In the genomic region with DNA sequence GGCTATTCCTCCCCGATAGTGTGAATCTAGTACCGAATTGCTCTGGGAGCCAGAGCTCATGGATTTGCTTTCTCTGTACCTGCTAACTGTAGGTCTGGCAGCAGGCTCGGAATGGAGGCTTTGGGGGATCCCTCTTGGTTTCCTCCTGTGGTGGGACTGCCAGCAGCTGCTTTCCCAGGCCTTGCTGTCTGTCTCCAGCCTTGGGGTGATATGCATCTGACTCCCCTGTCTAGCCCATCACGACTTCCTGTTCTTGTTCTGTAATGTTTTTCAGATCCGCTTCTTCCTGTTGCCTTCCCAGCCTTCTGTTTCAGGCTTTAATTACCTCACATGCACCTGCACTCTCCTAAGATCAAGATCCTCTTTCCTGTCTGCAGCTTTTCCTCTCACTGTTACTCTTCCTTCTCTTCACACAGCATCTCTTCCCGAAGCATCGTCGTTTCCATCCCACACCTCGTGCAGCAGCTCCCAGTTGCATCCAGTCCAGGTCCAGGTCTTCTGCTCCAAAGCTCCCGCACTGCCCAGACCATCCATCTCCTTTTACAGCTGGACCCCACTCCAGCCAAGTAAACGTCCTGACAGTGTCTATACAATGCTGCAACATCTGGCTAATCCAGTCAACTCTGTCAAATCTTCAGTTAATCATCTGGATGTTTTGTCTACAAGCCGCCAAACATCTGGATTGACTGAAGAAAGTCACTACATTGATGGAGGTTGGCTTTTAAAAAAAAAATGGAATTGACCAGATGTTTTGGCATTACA, we compare ENCODE assay signal across 19 mouse cellular contexts.
A peak's percentile ranks its signal among the peaks of the same experiment; 100 is the strongest.
DNase-seq lines count a peak whose midpoint lies in the region; ATAC-seq lines count a peak whose summit lies in the region.
"Had no signal": no experiment of that assay in that cellular context is flagged by ENCODE, and none has a peak within 500 bp of the region (broad histone marks: within the 10 kb centered on the region; RNA-seq: fewer than 3 reads in every experiment).

No protein-coding gene starts in this region.

- H3K36me3 ChIP-seq in embryonic facial prominence, embryonic 10.5 days (replicated peaks): peaks cover 5% of the 10 kb centered on the region; the same call in 1 of the 2 replicates
- no peaks in the 10 kb centered on the region for H3K36me3 ChIP-seq in limb, embryonic 10.5 days
- H3K36me3 ChIP-seq in liver, embryonic 11.5 days (ENCODE audit: control insufficient read depth, insufficient read depth, low read length): no peaks in the 10 kb centered on the region
- H3K36me3 ChIP-seq: embryonic facial prominence, embryonic 13.5 days; forebrain, embryonic 10.5 days; liver, embryonic 15.5 days; stomach, embryonic 15.5 days had no signal

- H3K4me1 ChIP-seq in embryonic facial prominence, embryonic 10.5 days: peaks cover 30% of the 10 kb centered on the region
- H3K4me1 ChIP-seq in limb, embryonic 10.5 days: peaks cover 17% of the 10 kb centered on the region
- peaks cover 3% of the 10 kb centered on the region for H3K4me1 ChIP-seq in liver, embryonic 11.5 days (replicated peaks; ENCODE audit: control insufficient read depth, insufficient read depth, low read length)

- H3K27me3 ChIP-seq in embryonic facial prominence, embryonic 10.5 days (replicated peaks; ENCODE audit: low read depth, poor library complexity, severe bottlenecking): no peaks in the 10 kb centered on the region
- H3K27me3 ChIP-seq in limb, embryonic 10.5 days (ENCODE audit: low read depth, poor library complexity, severe bottlenecking): no peaks in the 10 kb centered on the region
- H3K27me3 ChIP-seq in liver, embryonic 11.5 days (replicated peaks; ENCODE audit: control insufficient read depth, insufficient read depth, low read length): no peaks in the 10 kb centered on the region
- H3K27me3 ChIP-seq: CH12.LX; embryonic facial prominence, embryonic 13.5 days; liver, embryonic 15.5 days; stomach, embryonic 15.5 days had no signal

- H3K4me3 ChIP-seq in embryonic facial prominence, embryonic 10.5 days: no peak overlapping the region
- no peak overlapping the region for H3K4me3 ChIP-seq in limb, embryonic 10.5 days
- H3K4me3 ChIP-seq in liver, embryonic 11.5 days (ENCODE audit: low read depth, low read length): no peak overlapping the region
- H3K4me3 ChIP-seq: embryonic facial prominence, embryonic 13.5 days; forebrain, embryonic 10.5 days; liver, embryonic 15.5 days; stomach, embryonic 15.5 days had no signal

- 0 out of 2 replicates have a peak overlapping the region, but pooled peaks have one; percentile 10 for H3K27ac ChIP-seq in embryonic facial prominence, embryonic 10.5 days (replicated peaks)
- H3K27ac ChIP-seq in limb, embryonic 10.5 days: 0 out of 2 replicates have a peak overlapping the region, but pooled peaks have one; percentile 36
- H3K27ac ChIP-seq in liver, embryonic 11.5 days (ENCODE audit: low read depth, low read length): no peak overlapping the region
- H3K27ac ChIP-seq: embryonic facial prominence, embryonic 13.5 days; forebrain, embryonic 10.5 days; hindbrain, postnatal 0 days; liver, embryonic 15.5 days; stomach, embryonic 15.5 days had no signal

- ATAC-seq in liver, embryonic 11.5 days (replicated peaks; ENCODE audit: low FRiP score): no peak
- ATAC-seq: hindbrain, postnatal 0 days had no signal

- peak; percentile 37 for DNase-seq in thymus, postnatal 0 days (ENCODE audit: low spot score)
- no peak for DNase-seq in thymus, adult 18-20 months
- DNase-seq in embryonic facial prominence, embryonic 10.5 days (ENCODE audit: low spot score): no peak
- no peak for DNase-seq in limb, embryonic 10.5 days (ENCODE audit: low spot score)
- DNase-seq in kidney, adult 9 months: no peak
- no peak for DNase-seq in liver, embryonic 11.5 days (ENCODE audit: low spot score)
- no peak for DNase-seq in urinary bladder, postnatal 14 days (ENCODE audit: low spot score)
- DNase-seq: adrenal gland, postnatal 10 days; cerebellum, adult 18-20 months; heart, postnatal 4 days; kidney, postnatal 4 days; left cerebral cortex, postnatal 4 days; lung, postnatal 10 days had no signal

- no peak overlapping the region for H3K9ac ChIP-seq in liver, embryonic 11.5 days (ENCODE audit: low read depth, low read length)
- H3K9ac ChIP-seq: embryonic facial prominence, embryonic 13.5 days; liver, embryonic 15.5 days; stomach, embryonic 15.5 days had no signal

- no peak overlapping the region for H3K4me2 ChIP-seq in liver, embryonic 11.5 days
- H3K4me2 ChIP-seq: embryonic facial prominence, embryonic 13.5 days; liver, embryonic 15.5 days; stomach, embryonic 15.5 days had no signal

- WGBS in embryonic facial prominence, embryonic 10.5 days: 78% methylated on average over 12 of the region's 12 CpGs
- WGBS in limb, embryonic 10.5 days: 77% methylated on average over 12 of the region's 12 CpGs
- WGBS in liver, embryonic 11.5 days: 74% methylated on average over 12 of the region's 12 CpGs

- no peaks in the 10 kb centered on the region for H3K9me3 ChIP-seq in embryonic facial prominence, embryonic 10.5 days
- no peaks in the 10 kb centered on the region for H3K9me3 ChIP-seq in limb, embryonic 10.5 days (replicated peaks)
- H3K9me3 ChIP-seq in liver, embryonic 11.5 days (ENCODE audit: control insufficient read depth, low read length): no peaks in the 10 kb centered on the region
- H3K9me3 ChIP-seq: embryonic facial prominence, embryonic 13.5 days; forebrain, embryonic 10.5 days; liver, embryonic 15.5 days; stomach, embryonic 15.5 days had no signal
